Mouse (Mus musculus) 3134 (cell line): ENCODE data around the gene Grip1.
"Not testable (repeated sequence)": the region's sequence is repeated elsewhere in the genome, so short reads cannot be mapped to it uniquely, and the experiment has no call there.

Experiments used
- DNase-seq: peaks from one replicate; pipeline ENCODE4 v3.0.0-alpha.2; 2011; ENCODE audit warnings: low spot score; ENCODE audit not compliant: insufficient read length; ENCODE audit errors: extremely low read depth

Grip1 gene

GRCm38 (mm10) chr10:120113482-120113881 lies 659.9 kb downstream of the Grip1 start:
- DNase-seq, result not testable (repeated sequence)

- DNase-seq, result no peak
Measured at GRCm38 (mm10) chr10:120113980-120114379, 660.4 kb downstream of the Grip1 start.

GRCm38 (mm10) chr10:120114493-120114892 lies 660.9 kb downstream of the Grip1 start:
- DNase-seq, result no peak

GRCm38 (mm10) chr10:120115249-120115648 lies 661.6 kb downstream of the Grip1 start:
- no peak for DNase-seq

- DNase-seq, result no peak
Measured at GRCm38 (mm10) chr10:120123721-120124120, 670.1 kb downstream of the Grip1 start.

- DNase-seq, result peak; percentile 50
Measured at GRCm38 (mm10) chr10:120124801-120125464, 671.3 kb downstream of the Grip1 start.

- DNase-seq, result no peak
Measured at GRCm38 (mm10) chr10:120125465-120125857, 671.8 kb downstream of the Grip1 start.

GRCm38 (mm10) chr10:120128601-120129277 lies 675.1 kb downstream of the Grip1 start:
- no peak for DNase-seq

GRCm38 (mm10) chr10:120130621-120131020 lies 677.0 kb downstream of the Grip1 start:
- no peak for DNase-seq

GRCm38 (mm10) chr10:120133697-120134096 lies 680.1 kb downstream of the Grip1 start:
- no peak for DNase-seq

- no peak for DNase-seq
Measured at GRCm38 (mm10) chr10:120136020-120136562, 682.5 kb downstream of the Grip1 start.
